Comparison of ENCODE assay signal across 17 mouse cellular contexts in genomic region chr11:95479458-95479857, GRCm38 (mm10). TPM values are rescaled to one million over a fixed set of nuclear protein-coding genes. Genes with fewer than 3 reads are reported as not detected.
A peak's percentile ranks its signal among the peaks of the same experiment; 100 is the strongest.
DNase-seq lines count a peak whose midpoint lies in the region; ATAC-seq and TF ChIP-seq lines count a peak whose summit lies in the region.
"Had no signal": no experiment of that assay in that cellular context is flagged by ENCODE, and none has a peak within 500 bp of the region (broad histone marks: within the 10 kb centered on the region; RNA-seq: fewer than 3 reads in every experiment).

No protein-coding gene starts in this region.

- H3K27ac ChIP-seq in heart, embryonic 11.5 days (ENCODE audit: low read depth, low read length) = no peak overlapping the region
- no peak overlapping the region for H3K27ac ChIP-seq in liver, postnatal 0 days (ENCODE audit: low read depth)
- H3K27ac ChIP-seq in liver, embryonic 11.5 days (ENCODE audit: low read depth, low read length) = no peak overlapping the region
- H3K27ac ChIP-seq: embryonic facial prominence, embryonic 15.5 days; forebrain, embryonic 10.5 days; heart, embryonic 15.5 days; liver, embryonic 15.5 days; midbrain, embryonic 12.5 days had no signal

- no peak overlapping the region for H3K4me2 ChIP-seq in heart, embryonic 11.5 days
- H3K4me2 ChIP-seq in liver, postnatal 0 days (ENCODE audit: low read depth, low read length) = no peak overlapping the region
- H3K4me2 ChIP-seq in liver, embryonic 11.5 days = no peak overlapping the region
- H3K4me2 ChIP-seq: embryonic facial prominence, embryonic 15.5 days; heart, embryonic 15.5 days; liver, embryonic 15.5 days; midbrain, embryonic 12.5 days had no signal

- H3K27me3 ChIP-seq in heart, embryonic 11.5 days (ENCODE audit: control insufficient read depth, insufficient read depth, low read length) = no peaks in the 10 kb centered on the region
- H3K27me3 ChIP-seq in liver, postnatal 0 days (ENCODE audit: insufficient read depth, low read length) = no peaks in the 10 kb centered on the region
- no peaks in the 10 kb centered on the region for H3K27me3 ChIP-seq in liver, embryonic 11.5 days (replicated peaks; ENCODE audit: control insufficient read depth, insufficient read depth, low read length)
- H3K27me3 ChIP-seq: embryonic facial prominence, embryonic 15.5 days; heart, embryonic 15.5 days; liver, embryonic 15.5 days; midbrain, embryonic 12.5 days had no signal

- H3K36me3 ChIP-seq in heart, embryonic 11.5 days (ENCODE audit: control insufficient read depth, insufficient read depth, low read length) = 0 out of 2 replicates have a peak, but pooled peaks cover 7% of the 10 kb centered on the region
- peaks cover 43% of the 10 kb centered on the region for H3K36me3 ChIP-seq in liver, postnatal 0 days (replicated peaks; ENCODE audit: insufficient read depth, low read length)
- H3K36me3 ChIP-seq in liver, embryonic 11.5 days (ENCODE audit: control insufficient read depth, insufficient read depth, low read length) = no peaks in the 10 kb centered on the region; the same call in 1 of the 2 replicates

- TF ChIP-seq CTCF in liver, postnatal 0 days (IDR thresholded peaks at IDR 0.05; ENCODE audit: low read depth) = peak; percentile 40

- H3K9ac ChIP-seq in heart, embryonic 11.5 days (ENCODE audit: low read depth, low read length) = no peak overlapping the region
- no peak overlapping the region for H3K9ac ChIP-seq in liver, postnatal 0 days (replicated peaks)
- no peak overlapping the region for H3K9ac ChIP-seq in liver, embryonic 11.5 days (ENCODE audit: low read depth, low read length)
- H3K9ac ChIP-seq: embryonic facial prominence, embryonic 15.5 days; heart, embryonic 15.5 days; liver, embryonic 15.5 days; midbrain, embryonic 12.5 days had no signal

- no peak for ATAC-seq in heart, embryonic 11.5 days (replicated peaks; ENCODE audit: insufficient number of reproducible peaks, low FRiP score, low TSS enrichment)
- ATAC-seq in liver, postnatal 0 days = no peak
- ATAC-seq in liver, embryonic 11.5 days (replicated peaks; ENCODE audit: low FRiP score) = no peak
- ATAC-seq: inflammation-experienced regulatory T-cells, adult 6 months had no signal

- TF ChIP-seq EP300 in liver, postnatal 0 days (IDR thresholded peaks at IDR 0.05; ENCODE audit: low read depth) = no peak

- 83% methylated on average over 4 of the region's 4 CpGs for WGBS in heart, embryonic 11.5 days (ENCODE audit: insufficient replicate concordance)
- 80% methylated on average over 4 of the region's 4 CpGs for WGBS in liver, postnatal 0 days (ENCODE audit: insufficient replicate concordance)
- WGBS in liver, embryonic 11.5 days = 87% methylated on average over 4 of the region's 4 CpGs

- no peaks in the 10 kb centered on the region for H3K9me3 ChIP-seq in heart, embryonic 11.5 days (replicated peaks; ENCODE audit: control insufficient read depth, low read length)
- H3K9me3 ChIP-seq in liver, postnatal 0 days (ENCODE audit: low read length) = no peaks in the 10 kb centered on the region
- no peaks in the 10 kb centered on the region for H3K9me3 ChIP-seq in liver, embryonic 11.5 days (ENCODE audit: control insufficient read depth, low read length)
- H3K9me3 ChIP-seq: embryonic facial prominence, embryonic 15.5 days; forebrain, embryonic 10.5 days; heart, embryonic 15.5 days; liver, embryonic 15.5 days; midbrain, embryonic 12.5 days had no signal

- no peaks in the 10 kb centered on the region for H3K4me1 ChIP-seq in heart, embryonic 11.5 days (ENCODE audit: control insufficient read depth, insufficient read depth, low read length)
- no peaks in the 10 kb centered on the region for H3K4me1 ChIP-seq in liver, postnatal 0 days (ENCODE audit: insufficient read depth)
- no peaks in the 10 kb centered on the region for H3K4me1 ChIP-seq in liver, embryonic 11.5 days (replicated peaks; ENCODE audit: control insufficient read depth, insufficient read depth, low read length)
- H3K4me1 ChIP-seq: embryonic facial prominence, embryonic 15.5 days; forebrain, embryonic 10.5 days; heart, embryonic 15.5 days; liver, embryonic 15.5 days; midbrain, embryonic 12.5 days had no signal

- no peak overlapping the region for H3K4me3 ChIP-seq in heart, embryonic 11.5 days (ENCODE audit: low read depth, low read length)
- no peak overlapping the region for H3K4me3 ChIP-seq in liver, postnatal 0 days (ENCODE audit: low read depth, low read length)
- H3K4me3 ChIP-seq in liver, embryonic 11.5 days (ENCODE audit: low read depth, low read length) = no peak overlapping the region
- H3K4me3 ChIP-seq: embryonic facial prominence, embryonic 15.5 days; forebrain, embryonic 10.5 days; heart, embryonic 15.5 days; liver, embryonic 15.5 days; midbrain, embryonic 12.5 days had no signal

- peak; percentile 52 for DNase-seq in heart, adult 11 months
- DNase-seq in liver, postnatal 0 days = no peak
- no peak for DNase-seq in liver, embryonic 11.5 days (ENCODE audit: low spot score)
- DNase-seq in ES-CJ7 (ENCODE audit: low read depth, low spot score) = peak; percentile 34
- peak; percentile 11 for DNase-seq in induced T-regulatory cell, adult 2 months (ENCODE audit: low read depth)
- no peak for DNase-seq in retina, postnatal 1 day
- DNase-seq in frontal cortex, postnatal 25 days (ENCODE audit: low spot score in 2 of 2) = no peak
- DNase-seq: cerebellum, adult 8-10 months; lung, postnatal 4 days; thymus, postnatal 4 days had no signal

RNA-seq across cellular contexts. Expression of gene Nxph3, which starts 34.9 kb away (rescaled TPM):
- polyA plus RNA-seq in heart, embryonic 11.5 days (2014; fragmentation: Nextera tagmentation; extraction: Ambion mirVana) = 0.24 and 0.39 TPM in 2 replicates
- not detected in 2 replicates for polyA plus RNA-seq in liver, postnatal 0 days (2015; fragmentation: Nextera tagmentation; extraction: Ambion mirVana)
- polyA plus RNA-seq in liver, embryonic 11.5 days (2014; fragmentation: Nextera tagmentation; extraction: Ambion mirVana) = 0.10 TPM in 2 replicates
- polyA plus RNA-seq: inflammation-experienced regulatory T-cells, adult 6 months had no signal

Comparison
In these comparisons a context has a peak if more than half of its experiments do, and no peak if none do; other contexts are left out.
1. DNase-seq: peak in heart, adult 11 months (single experiment), ES-CJ7 (single experiment) and induced T-regulatory cell, adult 2 months (single experiment); none in liver, postnatal 0 days (single experiment), liver, embryonic 11.5 days (single experiment), retina, postnatal 1 day (single experiment) and frontal cortex, postnatal 25 days (0 of 2).